Mouse (Mus musculus): ENCODE results near the gene Nprl2.

Nprl2 gene

DNA sequence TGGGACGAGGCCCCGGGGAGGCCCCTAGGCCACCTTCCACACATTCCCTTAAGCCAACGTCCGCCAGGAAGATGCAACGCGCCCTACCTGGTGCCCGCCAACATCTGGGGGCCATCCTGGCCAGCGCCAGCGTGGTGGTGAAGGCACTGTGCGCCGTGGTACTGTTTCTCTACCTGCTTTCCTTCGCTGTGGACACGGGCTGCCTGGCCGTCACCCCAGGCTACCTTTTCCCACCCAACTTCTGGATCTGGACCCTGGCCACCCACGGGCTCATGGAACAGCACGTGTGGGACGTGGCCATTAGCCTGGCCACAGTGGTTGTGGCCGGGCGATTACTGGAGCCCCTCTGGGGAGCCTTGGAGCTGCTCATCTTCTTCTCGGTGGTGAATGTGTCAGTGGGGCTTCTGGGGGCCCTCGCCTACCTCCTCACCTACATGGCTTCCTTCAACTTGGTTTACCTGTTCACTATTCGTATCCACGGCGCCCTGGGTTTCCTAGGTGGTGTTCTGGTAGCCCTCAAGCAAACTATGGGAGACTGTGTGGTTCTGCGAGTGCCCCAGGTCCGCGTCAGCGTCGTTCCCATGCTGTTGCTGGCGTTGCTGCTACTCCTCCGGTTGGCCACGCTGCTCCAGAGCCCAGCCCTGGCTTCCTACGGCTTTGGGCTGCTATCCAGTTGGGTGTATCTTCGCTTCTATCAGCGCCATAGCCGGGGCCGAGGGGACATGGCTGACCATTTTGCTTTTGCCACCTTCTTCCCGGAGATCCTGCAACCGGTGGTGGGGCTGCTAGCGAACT is 7.4 kb upstream of the Nprl2 start:
- no peak for DNase-seq (ENCODE audit: low spot score in 2 of 2)

- no peak for DNase-seq (ENCODE audit: low spot score in 2 of 2)
Measured at GRCm38 (mm10) chr9:107538231-107538630, 3.8 kb upstream of the Nprl2 start.

- DNase-seq (ENCODE audit: low spot score in 2 of 2), result no peak
Measured at GRCm38 (mm10) chr9:107538711-107539110, 3.3 kb upstream of the Nprl2 start.

- DNase-seq (ENCODE audit: low spot score in 2 of 2), result no peak
Measured at GRCm38 (mm10) chr9:107539940-107540339, 2.1 kb upstream of the Nprl2 start.

GRCm38 (mm10) chr9:107540420-107540819 is 1.6 kb upstream of the Nprl2 start:
- no peak for DNase-seq (ENCODE audit: low spot score in 2 of 2)

DNA sequence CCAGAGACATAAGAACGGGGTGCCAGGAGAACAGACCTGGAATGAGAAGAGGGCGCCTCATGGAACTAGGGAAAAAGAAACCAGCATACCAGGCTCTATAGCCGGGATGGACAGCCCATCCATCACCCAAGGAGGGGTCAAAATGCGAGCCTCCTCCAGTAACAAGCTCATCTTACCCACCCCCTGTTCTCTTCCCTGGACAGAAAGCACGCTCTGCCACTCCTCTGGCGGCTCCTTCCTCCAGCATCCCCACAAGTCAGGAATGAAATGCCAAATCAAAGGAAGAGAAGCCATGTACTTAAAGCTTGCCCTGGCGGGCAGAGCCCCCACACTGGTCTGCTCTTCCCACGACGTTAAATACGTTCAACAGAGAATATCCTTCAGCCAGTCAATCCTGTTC is 1.0 kb upstream of the Nprl2 start:
- no peak for DNase-seq (ENCODE audit: low spot score in 2 of 2)

DNA sequence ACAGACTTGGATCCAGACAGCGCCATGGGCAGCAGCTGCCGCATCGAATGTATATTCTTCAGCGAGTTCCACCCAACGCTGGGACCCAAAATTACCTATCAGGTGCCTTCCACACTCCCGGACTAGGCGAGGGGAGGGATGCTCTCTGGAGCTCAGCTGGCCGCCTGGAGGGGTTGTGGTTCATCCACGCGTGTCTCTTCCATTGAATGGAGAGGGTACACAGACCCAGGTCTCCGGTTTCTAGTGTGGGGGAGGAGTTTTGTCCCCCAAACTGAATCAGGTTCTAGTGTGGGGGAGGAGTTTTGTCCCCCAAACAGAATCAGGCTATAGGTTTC is 293 bp downstream of the Nprl2 start:
- DNase-seq (ENCODE audit: low spot score in 2 of 2), result no peak

DNA sequence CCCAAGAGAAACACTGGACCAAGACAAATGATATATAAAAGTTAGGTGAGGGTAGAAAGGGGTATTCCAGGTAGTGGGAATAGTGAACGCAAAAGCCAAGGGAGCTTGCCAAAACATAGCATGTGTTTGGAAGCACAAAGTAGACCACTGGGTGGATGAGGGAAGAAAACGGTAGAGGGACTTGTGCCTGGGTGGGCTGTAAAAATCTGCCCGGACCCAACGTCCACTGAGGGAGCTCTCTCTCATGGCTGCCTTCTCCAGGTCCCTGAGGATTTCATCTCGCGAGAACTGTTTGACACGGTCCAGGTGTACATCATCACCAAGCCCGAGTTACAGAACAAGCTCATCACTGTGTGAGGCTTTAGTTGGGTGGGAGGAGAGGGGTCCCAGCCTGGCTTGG is 695 bp downstream of the Nprl2 start:
- no peak for DNase-seq (ENCODE audit: low spot score in 2 of 2)

- DNase-seq (ENCODE audit: low spot score in 2 of 2), result no peak
Measured at GRCm38 (mm10) chr9:107543299-107543698, 1.3 kb downstream of the Nprl2 start.

GRCm38 (mm10) chr9:107544196-107544700 is 2.2 kb downstream of the Nprl2 start:
- no peak for DNase-seq (ENCODE audit: low spot score in 2 of 2)

DNA sequence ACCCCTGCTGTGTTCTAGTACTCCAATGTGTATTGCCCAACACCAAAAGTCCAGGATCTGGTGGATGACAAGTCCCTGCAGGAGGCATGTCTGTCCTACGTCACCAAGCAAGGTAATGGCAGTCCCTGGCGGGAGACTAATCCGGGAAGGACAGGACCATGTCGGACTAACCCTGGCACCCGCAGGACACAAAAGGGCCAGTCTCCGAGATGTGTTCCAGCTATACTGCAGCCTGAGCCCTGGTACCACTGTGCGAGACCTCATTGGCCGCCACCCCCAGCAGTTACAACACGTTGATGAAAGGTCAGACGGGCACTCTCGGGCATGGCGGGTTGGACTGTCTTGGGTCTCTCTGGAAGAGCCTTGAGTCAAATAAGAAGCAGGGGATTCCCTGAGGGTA is 2.7 kb downstream of the Nprl2 start:
- DNase-seq (ENCODE audit: low spot score in 2 of 2), result no peak

GRCm38 (mm10) chr9:107545199-107545598 is 3.2 kb downstream of the Nprl2 start:
- no peak for DNase-seq (ENCODE audit: low spot score in 2 of 2)

DNA sequence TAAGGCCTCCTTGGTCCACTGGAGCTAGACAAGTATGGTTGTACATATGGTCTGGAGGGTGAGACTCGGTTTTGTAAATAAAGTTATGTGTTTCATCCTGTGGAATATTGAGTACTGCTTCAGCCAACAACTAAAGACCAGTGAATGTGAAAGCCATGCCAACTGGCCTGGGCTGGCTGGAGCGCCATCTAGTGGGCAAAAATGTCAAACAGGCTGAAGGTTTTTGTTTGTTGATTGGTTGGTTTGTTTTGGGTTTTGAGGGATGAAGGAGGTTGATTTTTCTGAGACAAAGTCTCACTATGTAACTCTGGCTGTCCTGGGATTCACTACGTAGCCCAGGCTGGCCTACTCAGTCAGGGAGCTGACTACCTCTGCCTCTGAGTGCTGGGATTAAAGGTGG is 3.6 kb downstream of the Nprl2 start:
- peak in 1 of 2 experiments; percentile 65 for DNase-seq (ENCODE audit: low spot score in 2 of 2)

DNA sequence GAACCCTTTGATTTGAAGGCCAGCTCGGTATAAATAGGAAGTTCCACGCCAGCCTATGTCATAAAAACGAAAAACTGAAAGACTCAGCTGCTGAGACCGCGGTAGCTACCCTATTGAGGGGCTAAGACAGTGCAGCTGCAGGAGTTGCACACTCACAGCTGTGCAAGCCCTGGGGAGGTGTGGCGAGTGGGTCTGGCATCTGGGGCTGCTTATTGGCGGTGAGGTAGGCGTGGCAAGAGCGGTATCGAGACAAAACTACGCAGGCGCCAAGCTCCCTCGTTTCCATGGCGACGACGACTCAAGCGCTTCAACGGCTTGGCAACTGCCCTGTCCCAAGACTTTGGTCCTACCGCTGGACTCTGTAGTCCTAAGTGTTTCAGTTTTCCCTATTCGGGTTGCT is 5.0 kb downstream of the Nprl2 start, which contains the start of gene Zmynd10:
Gene Zmynd10 (plus strand): TSS at position 273 of the 400 bp plus-strand sequence.
- DNase-seq (ENCODE audit: low spot score in 2 of 2), result peak; percentile 84 to 89

GRCm38 (mm10) chr9:107547957-107548356 is 5.9 kb downstream of the Nprl2 start:
- DNase-seq (ENCODE audit: low spot score in 2 of 2), result no peak

GRCm38 (mm10) chr9:107548820-107549219 is 6.8 kb downstream of the Nprl2 start:
- no peak for DNase-seq (ENCODE audit: low spot score in 2 of 2)

DNA sequence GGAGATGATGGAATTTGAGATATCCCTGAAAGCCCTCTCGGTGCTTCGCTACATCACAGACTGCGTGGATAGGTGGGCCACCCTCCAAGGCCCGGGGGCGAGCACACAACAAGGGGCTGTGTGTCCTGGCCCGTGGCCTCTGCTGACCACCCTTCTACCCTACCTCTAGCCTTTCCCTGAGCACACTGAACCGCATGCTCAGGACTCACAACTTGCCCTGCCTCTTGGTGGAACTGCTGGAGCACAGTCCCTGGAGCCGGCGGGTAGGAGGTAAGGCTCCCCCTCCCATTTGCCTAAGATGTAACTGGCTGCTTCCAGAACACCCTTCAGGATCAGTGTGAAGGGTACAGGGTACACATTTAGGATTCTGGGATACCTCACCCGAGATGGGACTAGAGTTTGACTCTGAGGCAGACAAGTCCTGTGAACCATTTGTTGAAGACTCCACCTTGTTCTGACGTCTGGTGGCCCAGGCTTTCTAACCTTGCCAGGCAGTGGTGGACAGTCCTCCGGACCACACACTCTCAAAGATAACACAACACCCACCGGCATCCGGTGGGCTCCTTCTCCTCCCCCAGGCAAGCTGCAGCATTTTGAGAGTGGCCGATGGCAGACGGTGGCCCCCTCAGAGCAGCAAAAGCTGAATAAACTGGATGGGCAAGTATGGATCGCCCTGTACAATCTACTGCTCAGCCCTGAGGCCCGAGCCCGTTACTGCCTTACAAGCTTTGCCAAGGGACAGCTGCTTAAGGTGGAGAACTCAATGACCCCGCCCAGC is 7.5 kb downstream of the Nprl2 start:
- no peak for DNase-seq (ENCODE audit: low spot score in 2 of 2)

DNA sequence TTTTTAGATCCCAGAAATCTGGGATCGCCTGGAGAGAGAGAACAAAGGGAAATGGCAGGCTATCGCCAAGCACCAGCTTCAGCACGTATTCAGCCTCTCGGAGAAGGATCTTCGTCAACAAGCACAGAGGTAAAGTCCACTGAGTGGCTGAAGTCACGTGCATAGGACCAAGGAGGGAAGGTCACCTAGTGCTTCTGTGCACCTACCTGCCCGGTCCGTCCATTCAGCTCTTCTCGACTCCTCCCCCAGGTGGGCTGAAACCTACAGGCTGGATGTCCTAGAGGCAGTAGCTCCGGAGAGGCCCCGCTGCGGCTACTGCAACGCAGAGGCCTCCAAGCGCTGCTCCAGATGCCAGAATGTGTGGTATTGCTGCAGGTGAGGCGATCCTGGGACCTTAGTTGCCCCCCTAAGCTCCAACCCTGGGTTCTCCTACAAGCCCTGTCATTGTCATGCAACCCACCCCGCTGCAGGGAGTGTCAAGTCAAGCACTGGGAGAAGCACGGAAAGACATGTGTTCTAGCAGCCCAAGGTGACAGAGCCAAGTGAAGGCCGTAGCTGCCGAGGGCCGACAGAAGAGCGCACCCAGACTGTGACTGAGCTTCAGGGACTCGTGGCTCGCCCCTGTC is 8.6 kb downstream of the Nprl2 start:
- no peak for DNase-seq (ENCODE audit: low spot score in 2 of 2)

GRCm38 (mm10) chr9:107551117-107551889 is 9.3 kb downstream of the Nprl2 start, which contains the start of gene Rassf1:
Gene Rassf1 (plus strand): TSS chr9:107551555.
- DNase-seq (ENCODE audit: low spot score in 2 of 2), result peak; percentile 79 to 80

DNA sequence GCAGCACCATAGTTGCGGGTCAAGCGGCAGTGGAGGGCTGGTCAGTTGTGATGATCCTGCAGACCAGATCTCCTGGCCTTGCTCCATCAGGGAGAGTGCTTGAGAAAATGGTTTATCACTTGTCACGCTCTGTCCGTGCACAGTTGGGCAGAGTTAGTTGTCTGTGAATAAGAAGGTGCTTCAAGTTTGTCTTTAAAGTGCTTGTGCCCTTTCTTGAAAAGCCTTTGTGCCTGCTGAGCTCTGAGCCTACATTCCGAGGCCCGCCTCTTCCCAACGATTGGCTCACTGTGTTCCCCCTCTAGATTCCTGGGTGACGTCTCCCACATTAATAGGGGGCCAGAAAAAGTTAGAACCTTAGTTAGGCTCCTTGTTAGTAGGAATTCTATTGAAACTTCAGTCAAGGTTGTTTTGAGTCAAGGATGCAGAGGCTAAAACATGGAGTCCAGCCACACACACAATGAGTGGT is 9.9 kb downstream of the Nprl2 start:
- DNase-seq (ENCODE audit: low spot score in 2 of 2), result no peak

- DNase-seq (ENCODE audit: low spot score in 2 of 2), result no peak
Measured at GRCm38 (mm10) chr9:107552690-107553393, 10.8 kb downstream of the Nprl2 start.
